Mouse (Mus musculus) erythroblast, embryonic 14.5 days (primary cell): ENCODE results near the gene G530012D18Rik.
"Not testable (repeated sequence)": the region's sequence is repeated elsewhere in the genome, so short reads cannot be mapped to it uniquely, and the experiment has no call there.

Source experiments
- GATA1 ChIP-seq: IDR thresholded peaks from 2 replicates; pipeline ENCODE4 v1.6.1; 2012; ENCODE audit warnings: low read length, inconsistent platforms, mixed read lengths
- TAL1 ChIP-seq: IDR thresholded peaks from 3 replicates; pipeline ENCODE4 v1.6.1; 2012; ENCODE audit warnings: low read length, inconsistent platforms, mixed read lengths

DNA sequence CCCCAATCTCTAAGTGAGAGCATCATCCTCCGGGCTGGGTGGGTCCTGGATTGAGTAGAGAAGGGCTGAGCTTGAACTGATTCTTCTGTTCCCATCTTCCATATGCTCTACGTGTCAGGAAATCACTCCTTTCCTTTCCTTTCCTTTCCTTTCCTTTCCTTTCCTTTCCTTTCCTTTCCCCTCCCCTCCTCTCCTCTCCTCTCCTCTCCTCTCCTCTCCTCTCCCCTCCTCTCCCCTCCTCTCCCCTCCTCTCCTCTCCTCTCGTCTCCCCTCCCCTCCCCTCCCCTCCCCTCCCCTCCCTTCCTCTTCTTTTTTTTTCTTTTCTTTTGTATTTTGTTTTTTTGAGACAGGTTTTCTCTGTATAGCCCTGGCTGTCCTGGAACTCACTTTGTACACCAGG lies at the start of gene G530012D18Rik:
- TF ChIP-seq GATA1, TAL1: not testable (repeated sequence)
